Mouse (Mus musculus) heart, postnatal 25 days (tissue): ENCODE data around the gene Adh7. TPM values are rescaled to one million over a fixed set of nuclear protein-coding genes. Genes with fewer than 3 reads are reported as not detected.

Experiments used
- DNase-seq: peaks from one replicate; pipeline ENCODE4 v3.0.0; 2022; ENCODE audit warnings: low spot score
- intact Hi-C: fragments of 180-260 bp; cut with DNase I; formaldehyde crosslinking; loops from one replicate; pipeline ENCODE4 v1.15.1; 2025
- total RNA-seq, 2 experiments: library from RNA; stranded (reverse); gene quantifications; 2 replicates each; pipeline ENCODE4 v1.2.3; 2021

Adh7 gene
- total RNA-seq, 2 experiments from 2014 or later, result 0.08 to 0.14 TPM

GRCm38 (mm10) chr3:138222511-138222910 is 5.0 kb downstream of the Adh7 start:
- no peak for DNase-seq
- intact Hi-C loops, result no loop called here

GRCm38 (mm10) chr3:138222952-138223351 is 5.4 kb downstream of the Adh7 start:
- intact Hi-C loops, result loop anchor here (1.0 kb wide), 2 partner anchors 182 to 208 kb away; no protein-coding TSS in a partner anchor
- no peak for DNase-seq

- intact Hi-C loops, result no loop called here
- no peak for DNase-seq
Observed at GRCm38 (mm10) chr3:138224363-138224954, 6.9 kb downstream of the Adh7 start.

GRCm38 (mm10) chr3:138225331-138225730 is 7.8 kb downstream of the Adh7 start:
- no peak for DNase-seq
- intact Hi-C loops, result no loop called here

- DNase-seq, result no peak
- intact Hi-C loops, result no loop called here
Observed at GRCm38 (mm10) chr3:138225853-138226252, 8.3 kb downstream of the Adh7 start.

GRCm38 (mm10) chr3:138226476-138226875 is 8.9 kb downstream of the Adh7 start:
- intact Hi-C loops, result no loop called here

GRCm38 (mm10) chr3:138227082-138227481 is 9.5 kb downstream of the Adh7 start:
- DNase-seq, result no peak
- intact Hi-C loops, result no loop called here

More at GRCm38 (mm10) chr3:138226476-138226875, 8.9 kb downstream of the Adh7 start:
- DNase-seq, result no peak

GRCm38 (mm10) chr3:138227782-138228181 is 10.2 kb downstream of the Adh7 start:
- DNase-seq, result no peak

GRCm38 (mm10) chr3:138229448-138229847 is 11.9 kb downstream of the Adh7 start:
- DNase-seq, result no peak
- intact Hi-C loops, result no loop called here

More at GRCm38 (mm10) chr3:138227782-138228181, 10.2 kb downstream of the Adh7 start:
- intact Hi-C loops, result no loop called here

- DNase-seq, result no peak
- intact Hi-C loops, result no loop called here
Observed at GRCm38 (mm10) chr3:138230266-138230665, 12.7 kb downstream of the Adh7 start.

- intact Hi-C loops, result no loop called here
- no peak for DNase-seq
Observed at GRCm38 (mm10) chr3:138231531-138231930, 14.0 kb downstream of the Adh7 start.

- DNase-seq, result no peak
- intact Hi-C loops, result no loop called here
Observed at GRCm38 (mm10) chr3:138236546-138237163, 19.1 kb downstream of the Adh7 start.

GRCm38 (mm10) chr3:138238046-138238445 is 20.5 kb downstream of the Adh7 start:
- intact Hi-C loops, result loop anchor here (2.0 kb wide), 1 partner anchor 167 kb away; no protein-coding TSS in a partner anchor
- no peak for DNase-seq

GRCm38 (mm10) chr3:138239461-138239860 is 21.9 kb downstream of the Adh7 start:
- intact Hi-C loops, result loop anchor here (2.0 kb wide), 1 partner anchor 165 kb away; no protein-coding TSS in a partner anchor
- no peak for DNase-seq

GRCm38 (mm10) chr3:138240411-138240810 is 22.9 kb downstream of the Adh7 start:
- intact Hi-C loops, result loop anchor here (2.0 kb wide), 1 partner anchor 40 kb away; no protein-coding TSS in a partner anchor
- no peak for DNase-seq

GRCm38 (mm10) chr3:138240942-138241341 is 23.4 kb downstream of the Adh7 start:
- intact Hi-C loops, result loop anchor here (2.0 kb wide), 1 partner anchor 40 kb away; no protein-coding TSS in a partner anchor
- DNase-seq, result no peak

- no peak for DNase-seq
- intact Hi-C loops, result loop anchor here (2.0 kb wide), 1 partner anchor 39 kb away; no protein-coding TSS in a partner anchor
Observed at GRCm38 (mm10) chr3:138241371-138241770, 23.8 kb downstream of the Adh7 start.

GRCm38 (mm10) chr3:138242021-138242726 is 24.6 kb downstream of the Adh7 start:
- no peak for DNase-seq
- intact Hi-C loops, result no loop called here

GRCm38 (mm10) chr3:138242933-138243332 is 25.4 kb downstream of the Adh7 start:
- intact Hi-C loops, result no loop called here
- DNase-seq, result no peak

- intact Hi-C loops, result no loop called here
- no peak for DNase-seq
Observed at GRCm38 (mm10) chr3:138244338-138244874, 26.8 kb downstream of the Adh7 start.
